Mouse (Mus musculus) urinary bladder, adult 2 months (tissue): ENCODE results near the gene Klhdc8a. TPM values are rescaled to one million over a fixed set of nuclear protein-coding genes. Genes with fewer than 3 reads are reported as not detected.
"Not testable (repeated sequence)": the region's sequence is repeated elsewhere in the genome, so short reads cannot be mapped to it uniquely, and the experiment has no call there.

ENCODE experiments used
- DNase-seq: peaks from one replicate; pipeline ENCODE4 v3.0.0; 2022; ENCODE audit warnings: low spot score
- polyA plus RNA-seq: library from polyadenylated mRNA; depleted of rRNA; stranded (reverse); fragments of >200 nt; gene quantifications from 2 replicates; pipeline ENCODE4 v1.2.3, GENCODE M21; 2012; rRNA removed

Gene Klhdc8a
- polyA plus RNA-seq = 1.2 and 1.5 TPM in 2 replicates

GRCm38 (mm10) chr1:132298425-132298800 is at the start of gene Klhdc8a:
Gene Klhdc8a, plus strand, starts transcription at chr1:132298626.
- peak; percentile 54 for DNase-seq

DNA sequence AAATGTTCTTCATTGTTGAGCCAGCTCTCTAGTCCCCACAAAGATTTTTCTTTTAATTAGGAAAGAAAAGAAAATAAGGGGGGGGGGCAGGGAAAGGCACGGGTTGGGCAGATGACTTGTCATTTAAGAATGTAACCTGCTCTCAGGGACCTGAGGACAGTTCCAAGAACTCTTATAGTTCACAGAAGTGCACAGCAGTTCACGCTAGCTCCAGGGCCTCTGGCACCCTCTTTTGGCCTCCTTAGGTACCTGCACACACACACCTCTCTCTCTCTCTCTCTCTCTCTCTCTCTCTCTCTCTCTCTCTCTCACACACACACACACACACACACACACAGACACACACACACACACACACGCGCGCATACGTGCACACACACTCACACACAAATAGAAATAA is 44.0 kb upstream of the Klhdc8a start:
- no peak for DNase-seq

DNA sequence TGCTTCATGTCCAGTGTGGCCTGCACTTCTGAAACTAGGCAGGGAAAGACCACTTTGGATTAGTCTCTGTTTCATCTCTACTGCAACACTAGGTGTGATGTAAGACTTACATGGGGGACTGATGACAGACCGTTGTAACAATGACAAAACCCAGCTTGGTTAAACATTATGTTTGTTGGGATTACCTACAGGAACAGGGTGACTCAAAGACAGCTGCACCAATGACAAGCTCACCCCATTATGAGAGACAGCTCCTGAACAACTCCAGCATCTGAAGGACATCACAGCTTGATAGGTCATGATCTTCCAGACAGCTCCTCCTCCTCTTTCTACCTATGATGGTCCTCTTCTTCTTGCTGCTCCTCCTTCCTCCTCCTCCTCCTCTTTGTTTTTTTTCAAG is 38.1 kb upstream of the Klhdc8a start:
- DNase-seq = no peak

- no peak for DNase-seq
Observed at GRCm38 (mm10) chr1:132261058-132261457, 37.4 kb upstream of the Klhdc8a start.

GRCm38 (mm10) chr1:132263618-132264017 is 34.8 kb upstream of the Klhdc8a start:
- DNase-seq = no peak

DNA sequence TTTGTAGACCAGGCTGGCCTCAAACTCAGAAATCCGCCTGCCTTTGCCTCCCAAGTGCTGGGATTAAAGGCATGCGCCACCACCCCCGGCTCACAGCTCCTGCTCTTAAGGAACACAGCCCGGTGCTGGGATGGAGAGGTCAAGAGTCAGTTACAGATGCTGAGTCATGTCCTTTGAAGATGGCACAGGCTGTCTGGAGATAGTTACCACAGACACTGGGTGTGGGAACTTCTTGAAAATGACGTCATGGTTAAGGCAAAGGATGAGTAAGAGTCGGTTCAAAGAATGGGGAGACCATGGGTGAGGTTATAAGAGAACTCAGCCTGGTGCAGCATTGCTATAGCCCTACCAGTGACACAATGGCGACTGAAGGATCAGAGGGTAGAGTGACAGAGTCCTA is 33.8 kb upstream of the Klhdc8a start:
- DNase-seq = no peak

- DNase-seq = no peak
Observed at GRCm38 (mm10) chr1:132265211-132265859, 33.1 kb upstream of the Klhdc8a start.

- no peak for DNase-seq
Observed at GRCm38 (mm10) chr1:132265936-132266335, 32.5 kb upstream of the Klhdc8a start.

DNA sequence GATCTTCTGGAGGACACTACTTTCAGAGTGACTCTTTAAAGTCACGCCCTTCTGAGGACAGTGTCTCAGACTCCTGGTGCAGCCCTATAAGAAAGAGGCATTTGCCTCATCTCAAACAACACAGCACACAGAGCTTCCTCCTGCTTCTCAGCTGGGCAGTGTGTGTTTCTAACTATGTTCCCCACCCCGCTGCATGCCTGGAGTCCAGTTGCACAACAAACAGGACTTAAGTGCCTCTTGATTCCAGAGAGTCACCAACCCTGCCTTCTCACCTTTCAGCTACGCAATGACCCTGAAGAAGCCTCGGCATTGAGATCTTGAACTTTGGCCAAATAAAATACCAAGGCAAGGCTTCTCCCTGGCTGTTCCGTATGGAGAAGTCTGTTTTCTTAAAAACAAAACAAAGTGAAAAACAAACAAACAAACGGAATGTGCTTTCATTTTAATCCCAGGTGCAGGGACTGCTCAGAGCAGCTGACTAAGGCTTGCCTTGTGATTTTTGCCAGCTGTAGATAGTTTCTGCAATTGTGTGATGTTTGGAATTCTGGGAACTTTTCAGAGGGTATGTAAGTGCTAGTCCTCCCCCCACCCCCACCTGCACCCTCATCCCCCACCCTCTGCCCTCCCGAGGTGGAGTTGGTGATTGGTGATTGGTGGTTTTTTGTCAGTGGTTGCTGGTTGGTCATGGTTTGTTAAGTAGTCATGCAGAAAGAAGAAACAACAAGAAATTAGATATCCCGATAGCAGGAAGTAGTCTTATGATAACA is 31.5 kb upstream of the Klhdc8a start:
- DNase-seq = no peak

DNA sequence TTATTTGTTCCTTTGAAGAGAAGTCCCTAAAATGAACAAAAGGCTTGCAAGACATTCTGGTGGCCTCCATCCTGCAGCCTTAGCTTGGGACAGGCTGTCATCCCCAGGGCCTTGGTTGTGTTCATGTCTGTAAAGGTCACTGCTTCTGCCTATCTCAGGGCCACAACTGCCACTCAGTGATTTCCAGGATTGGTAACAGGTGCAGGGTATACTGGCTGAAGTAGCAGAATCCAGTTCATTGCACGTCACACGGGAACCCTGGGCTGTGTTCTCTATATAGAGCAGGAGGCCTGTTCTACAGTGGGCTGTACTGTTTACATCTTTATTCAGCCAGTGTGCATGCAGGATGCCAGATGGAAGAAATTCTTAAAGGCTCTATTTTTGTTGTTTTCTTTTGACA is 30.5 kb upstream of the Klhdc8a start:
- DNase-seq = no peak

DNA sequence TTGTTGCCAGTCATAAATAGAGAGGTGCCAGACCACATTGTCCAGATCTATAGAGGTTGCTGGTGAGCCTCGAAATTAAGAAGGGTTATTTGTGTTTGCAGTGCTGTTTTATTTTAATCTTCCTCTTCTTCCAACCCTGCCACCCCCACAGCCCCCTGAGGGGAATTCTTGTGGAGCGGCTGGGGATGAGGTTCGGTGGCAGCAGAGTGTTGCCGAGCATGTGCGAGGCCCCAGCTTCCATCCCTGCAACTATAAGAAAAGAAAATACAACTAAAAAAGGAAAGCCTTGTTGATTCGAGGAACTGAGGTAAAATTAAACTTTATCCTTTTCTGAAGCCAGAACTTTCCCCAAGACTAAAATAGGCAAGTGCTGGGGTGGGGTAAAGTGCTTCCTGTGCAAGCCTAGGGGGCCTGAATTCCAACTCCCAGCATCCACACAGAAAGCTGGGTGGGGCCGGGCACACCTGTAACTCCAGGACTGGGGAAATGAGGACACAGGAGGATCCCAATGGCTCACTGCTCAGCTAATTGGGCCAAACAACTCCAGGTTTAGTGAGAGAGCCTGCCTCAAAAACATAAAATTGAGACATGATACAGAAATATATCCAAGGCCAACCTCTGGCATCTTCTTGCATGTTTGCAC is 29.9 kb upstream of the Klhdc8a start:
- DNase-seq = no peak

DNA sequence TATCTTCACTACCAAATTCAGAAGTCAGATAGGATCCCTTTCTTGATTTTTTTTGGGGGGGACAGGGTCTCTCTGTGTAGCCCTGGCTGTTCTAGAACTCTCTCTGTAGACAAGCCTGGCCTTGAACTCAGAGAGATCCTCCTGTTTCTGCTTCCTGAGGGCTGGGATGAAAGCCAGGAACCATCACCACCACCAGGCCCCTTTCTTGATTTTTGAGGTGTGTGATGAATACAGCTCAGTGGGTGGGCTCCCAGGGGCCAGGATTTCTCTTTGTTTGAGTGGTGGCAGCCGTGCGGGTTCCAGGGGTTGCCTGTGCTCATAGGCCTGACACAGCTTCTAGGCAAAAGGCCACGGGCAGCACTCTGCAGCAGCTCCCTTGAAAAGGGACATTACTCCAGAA is 27.2 kb upstream of the Klhdc8a start:
- no peak for DNase-seq

DNA sequence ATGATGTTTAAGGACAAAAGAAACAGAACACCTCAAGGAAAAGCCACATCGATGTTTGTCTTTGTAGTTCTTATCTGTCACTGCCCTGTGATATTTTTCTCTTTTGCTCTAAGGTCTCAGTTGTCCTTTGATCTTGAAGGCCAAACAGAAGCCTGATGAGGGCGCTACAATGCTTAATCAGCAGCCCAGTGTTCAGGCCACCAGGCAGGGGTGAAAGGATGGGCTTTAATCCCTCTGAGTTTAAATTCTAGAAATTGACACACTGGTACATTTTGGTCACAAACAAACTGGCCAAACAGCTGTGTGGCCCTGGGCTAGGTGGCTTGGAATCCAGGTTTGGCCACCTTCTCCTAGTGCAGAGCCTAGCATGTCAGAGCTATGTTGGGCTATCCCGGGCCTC is 21.7 kb upstream of the Klhdc8a start:
- DNase-seq = no peak

DNA sequence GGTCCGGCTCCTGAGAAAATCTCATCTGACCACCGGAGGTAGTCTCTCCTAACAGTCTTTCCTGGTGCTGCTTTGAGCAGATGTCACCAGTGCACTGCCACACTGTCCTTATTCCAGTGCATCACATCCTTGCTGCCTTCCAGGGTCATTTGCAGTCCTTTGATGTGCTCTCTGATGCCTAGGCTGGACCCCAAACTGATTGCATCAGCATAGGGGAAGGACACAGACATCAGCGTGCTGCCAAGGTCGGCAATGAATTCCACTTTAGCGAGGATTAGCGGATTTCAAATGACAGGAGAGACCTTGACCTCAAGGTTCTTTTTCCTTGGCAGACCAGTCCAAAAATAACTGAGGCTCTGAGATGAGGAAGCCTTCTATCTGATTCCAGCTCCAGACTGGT is 21.3 kb upstream of the Klhdc8a start:
- no peak for DNase-seq

- not testable (repeated sequence) for DNase-seq
Observed at GRCm38 (mm10) chr1:132280636-132281035, 17.8 kb upstream of the Klhdc8a start.

- DNase-seq = no peak
Observed at GRCm38 (mm10) chr1:132281523-132282176, 16.8 kb upstream of the Klhdc8a start.

- DNase-seq = no peak
Observed at GRCm38 (mm10) chr1:132282177-132282536, 16.3 kb upstream of the Klhdc8a start.

DNA sequence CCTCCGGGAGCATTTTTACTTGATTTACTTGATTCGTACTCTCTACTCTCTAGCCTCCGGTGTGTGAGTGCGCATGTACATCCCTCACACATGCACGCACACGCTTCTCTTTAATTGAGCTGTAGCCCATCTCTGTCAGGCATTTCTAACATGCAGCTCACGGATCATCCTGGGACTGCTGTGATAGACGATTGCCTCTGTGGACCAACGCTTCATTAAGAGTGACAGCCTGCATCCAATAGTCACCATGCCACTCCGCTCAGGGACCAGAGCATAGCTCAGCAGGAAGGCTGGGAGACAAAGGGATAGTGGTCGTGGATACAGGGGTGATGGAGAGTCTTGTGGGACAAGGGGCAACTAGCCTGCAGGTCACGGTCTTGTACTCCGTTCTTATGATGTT is 15.4 kb upstream of the Klhdc8a start:
- no peak for DNase-seq

DNA sequence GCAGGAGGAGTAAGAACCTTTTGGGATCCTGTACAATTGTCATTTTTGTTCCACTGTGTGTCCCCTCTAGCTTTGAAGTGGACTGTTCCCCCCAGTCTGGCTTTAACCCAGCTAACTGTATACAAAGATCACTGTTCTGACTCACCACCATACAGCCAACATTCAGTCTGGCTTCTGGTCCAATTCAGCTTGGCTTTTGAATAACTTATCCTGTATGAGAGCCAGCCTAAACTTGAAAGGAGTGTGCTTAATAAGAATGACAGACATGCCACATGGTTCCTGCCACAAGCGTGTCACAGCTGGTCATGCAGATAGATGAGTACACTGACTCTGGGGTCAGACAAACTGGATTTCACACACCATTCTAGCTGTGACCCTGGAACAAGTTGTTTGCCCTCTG is 11.7 kb upstream of the Klhdc8a start:
- DNase-seq = no peak

- DNase-seq = no peak
Observed at GRCm38 (mm10) chr1:132287445-132287844, 11.0 kb upstream of the Klhdc8a start.

- DNase-seq = no peak
Observed at GRCm38 (mm10) chr1:132287991-132288451, 10.4 kb upstream of the Klhdc8a start.

DNA sequence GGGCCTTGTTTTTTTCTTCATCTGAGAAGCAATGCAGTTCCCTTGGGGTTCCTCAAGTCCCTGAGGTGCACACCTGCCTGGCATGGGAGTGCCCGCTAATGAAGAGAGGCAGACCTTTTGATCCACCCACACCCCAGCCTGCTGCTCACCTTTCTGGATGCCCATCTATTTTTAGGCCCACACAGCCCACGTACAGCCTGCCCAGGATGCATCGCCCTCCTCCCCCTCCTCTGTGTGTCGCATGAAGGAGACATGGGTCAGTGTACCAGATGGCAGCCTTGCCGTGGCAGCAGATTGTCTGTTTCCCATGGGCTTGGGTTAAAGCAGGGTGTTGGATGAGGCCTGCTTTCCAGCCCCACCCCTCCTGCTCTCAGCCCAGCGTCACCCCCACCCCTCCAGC is 8.5 kb upstream of the Klhdc8a start:
- no peak for DNase-seq
